Mouse (Mus musculus) lung, embryonic 14.5 days (tissue): ENCODE results near the gene Lingo2. TPM values are rescaled to one million over a fixed set of nuclear protein-coding genes. Genes with fewer than 3 reads are reported as not detected.
A peak's percentile ranks its signal among the peaks of the same experiment; 100 is the strongest.

Experiments used
- ATAC-seq: fragments of 200-750 bp; cut with Nextera tagmentation; 2 replicates; pipeline ENCODE4 v1.8.0; 2017; ENCODE audit warnings: mild to moderate bottlenecking, moderate TSS enrichment, moderate library complexity; ENCODE audit not compliant: insufficient read depth
- DNase-seq: peaks from one replicate; pipeline ENCODE4 v3.0.0-alpha.2; 2015
- H3K27ac ChIP-seq: fragments of 300-500 bp; sonication (generic); 2 replicates; pipeline ENCODE4 v1.5.1; 2014; ENCODE audit warnings: low read depth, mild to moderate bottlenecking, moderate library complexity
- H3K27me3 ChIP-seq: fragments of 300-500 bp; sonication (generic); 2 replicates; pipeline ENCODE4 v1.6.1; 2014; ENCODE audit warnings: low read length, control low read depth; ENCODE audit not compliant: insufficient read depth
- H3K36me3 ChIP-seq: fragments of 300-500 bp; sonication (generic); 2 replicates; pipeline ENCODE4 v1.6.1; 2014; ENCODE audit warnings: control low read depth; ENCODE audit not compliant: insufficient read depth
- H3K4me1 ChIP-seq: fragments of 300-500 bp; sonication (generic); 2 replicates; pipeline ENCODE4 v1.6.1; 2014; ENCODE audit warnings: antibody characterized with exemption, control low read depth; ENCODE audit not compliant: insufficient read depth
- H3K4me2 ChIP-seq: fragments of 300-500 bp; sonication (generic); 2 replicates; pipeline ENCODE4 v1.6.1; 2014; ENCODE audit warnings: mild to moderate bottlenecking
- H3K4me3 ChIP-seq: fragments of 300-500 bp; sonication (generic); 2 replicates; pipeline ENCODE4 v1.5.1; 2014; ENCODE audit warnings: low read depth, low read length
- H3K9ac ChIP-seq: fragments of 300-500 bp; sonication (generic); 2 replicates; pipeline ENCODE4 v1.6.1; 2014
- H3K9me3 ChIP-seq: fragments of 300-500 bp; sonication (generic); 2 replicates; pipeline ENCODE4 v1.6.1; 2016; ENCODE audit warnings: low read depth, low read length, control low read depth
- CTCF ChIP-seq: IDR thresholded peaks from 2 replicates; pipeline ENCODE4 v1.5.1; 2016; ENCODE audit warnings: antibody characterized with exemption, low read depth
- WGBS: fragments of 180-500 bp; shearing (Covaris S2); extraction: QIAGEN DNeasy Blood & Tissue Kit; methylation state at CpG from one replicate; pipeline ENCODE4 v1.1.7; 2014; 5-methylcytosine and 5-hydroxymethylcytosine counted together
- polyA plus RNA-seq: library from polyadenylated mRNA; unstranded; fragments of >200 nt; fragmentation: Nextera tagmentation; extraction: Ambion mirVana; gene quantifications from 2 replicates; pipeline ENCODE4 v1.2.1, GENCODE M21; 2014

The Lingo2 gene
- polyA plus RNA-seq, 1 experiment from 2014 or later, result 0.16 TPM

- no peak for TF ChIP-seq CTCF
- WGBS, result 70% methylated on average over 3 of the region's 3 CpGs
- H3K4me2 ChIP-seq, result no peak overlapping the region
- DNase-seq (no peak), ATAC-seq (no peak)
- H3K4me1 ChIP-seq, result no peaks in the 10 kb centered on the region
- no peaks in the 10 kb centered on the region for H3K36me3 ChIP-seq
- H3K9me3 ChIP-seq, result no peaks in the 10 kb centered on the region
- H3K9ac ChIP-seq, result no peak overlapping the region
- no peaks in the 10 kb centered on the region for H3K27me3 ChIP-seq
- H3K4me3 ChIP-seq, result no peak overlapping the region
- H3K27ac ChIP-seq, result no peak overlapping the region
These were observed 252.7 kb downstream of the Lingo2 start for GRCm38 (mm10) chr4:36698888-36699287.

GRCm38 (mm10) chr4:36696810-36697209 lies 254.7 kb downstream of the Lingo2 start:
- Histone ChIP-seq H3K4me2 (no peak overlapping the region), H3K9me3 (no peaks in the 10 kb centered on the region), H3K36me3 (no peaks in the 10 kb centered on the region), H3K27ac (no peak overlapping the region), H3K27me3 (no peaks in the 10 kb centered on the region), H3K4me1 (no peaks in the 10 kb centered on the region), H3K4me3 (no peak overlapping the region), H3K9ac (no peak overlapping the region)
- whole genome bisulfite sequencing, result 40% methylated on average over 2 of the region's 2 CpGs
- TF ChIP-seq CTCF, result no peak
- peak; percentile 3 for DNase-seq
- no peak for ATAC-seq

DNA sequence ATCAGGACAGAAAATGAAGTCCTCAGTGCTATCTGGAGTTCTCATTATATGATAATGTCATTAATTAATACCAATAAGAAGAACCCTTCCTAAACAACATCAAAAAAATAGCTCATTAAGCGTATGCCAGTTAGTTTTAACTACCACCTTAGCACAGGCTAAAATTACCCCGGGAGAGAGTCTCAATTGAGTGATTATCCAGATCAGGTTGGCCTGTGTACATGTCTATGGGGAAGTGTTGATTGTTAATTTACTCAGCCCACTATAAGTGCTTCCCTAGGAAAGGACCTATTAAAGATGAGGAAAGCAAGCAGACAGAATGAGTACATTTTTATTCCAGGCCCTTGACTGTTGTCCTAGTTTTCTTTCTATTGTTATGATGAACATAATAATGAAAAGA lies 291.6 kb downstream of the Lingo2 start:
- Histone ChIP-seq H3K4me2 (no peak overlapping the region), H3K36me3 (no peaks in the 10 kb centered on the region), H3K9me3 (no peaks in the 10 kb centered on the region), H3K4me3 (no peak overlapping the region), H3K9ac (no peak overlapping the region), H3K27me3 (no peaks in the 10 kb centered on the region), H3K27ac (no peak overlapping the region), H3K4me1 (no peaks in the 10 kb centered on the region)
- 80% methylated on average over 2 of the region's 2 CpGs for WGBS
- ATAC-seq (no peak), DNase-seq (no peak)
- no peak for TF ChIP-seq CTCF

DNA sequence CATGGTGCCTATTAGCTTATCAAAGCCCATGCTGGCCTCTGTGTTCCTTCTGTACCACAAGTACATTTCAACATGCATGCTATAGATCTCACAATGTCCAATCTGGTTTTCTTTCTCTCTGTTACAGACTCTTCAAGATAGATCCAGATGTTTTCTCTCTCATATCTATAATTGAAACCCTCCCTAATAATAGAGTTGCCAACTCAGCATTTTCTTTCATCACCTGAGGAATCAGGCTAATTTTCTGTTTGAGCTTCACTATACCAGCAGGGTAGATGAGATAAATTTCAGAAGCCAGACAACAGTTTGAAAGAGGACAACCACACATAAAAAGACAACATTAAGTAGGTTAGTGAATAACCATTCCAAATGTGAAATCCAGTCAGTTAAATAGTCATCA lies 303.8 kb downstream of the Lingo2 start:
- Histone ChIP-seq H3K4me1 (no peaks in the 10 kb centered on the region), H3K4me3 (no peak overlapping the region), H3K4me2 (no peak overlapping the region), H3K9me3 (no peaks in the 10 kb centered on the region), H3K27ac (no peak overlapping the region), H3K27me3 (no peaks in the 10 kb centered on the region), H3K36me3 (no peaks in the 10 kb centered on the region), H3K9ac (no peak overlapping the region)
- TF ChIP-seq CTCF, result no peak
- DNase-seq (no peak), ATAC-seq (no peak)

GRCm38 (mm10) chr4:36635666-36636065 lies 315.9 kb downstream of the Lingo2 start:
- TF ChIP-seq CTCF, result no peak
- H3K9me3 ChIP-seq, result no peaks in the 10 kb centered on the region
- H3K4me2 ChIP-seq, result no peak overlapping the region
- DNase-seq (no peak), ATAC-seq (no peak)
- no peaks in the 10 kb centered on the region for H3K27me3 ChIP-seq
- 74% methylated on average over 2 of the region's 2 CpGs for WGBS
- H3K4me1 ChIP-seq, result no peaks in the 10 kb centered on the region
- no peak overlapping the region for H3K4me3 ChIP-seq
- no peak overlapping the region for H3K9ac ChIP-seq
- no peaks in the 10 kb centered on the region for H3K36me3 ChIP-seq
- H3K27ac ChIP-seq, result no peak overlapping the region

DNA sequence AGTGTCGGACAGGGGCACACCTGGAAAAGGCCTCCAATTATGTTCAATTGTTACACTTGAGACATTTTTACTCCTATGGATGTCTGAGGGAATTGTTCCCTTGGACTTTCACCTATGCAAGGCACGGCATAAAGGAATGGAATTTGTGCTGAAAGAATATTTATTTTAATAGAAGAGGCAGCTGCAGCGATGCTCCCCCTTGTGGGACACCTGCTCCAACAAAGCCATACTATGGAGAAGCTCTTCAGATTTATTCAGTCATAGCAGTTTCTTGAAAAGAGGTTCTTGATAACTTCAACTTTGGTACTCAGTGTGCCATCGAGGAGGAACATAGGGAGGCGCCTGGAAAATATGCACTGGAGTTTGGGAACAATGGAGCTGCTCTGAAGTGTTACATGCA lies 374.7 kb downstream of the Lingo2 start:
- Histone ChIP-seq H3K4me1 (no peaks in the 10 kb centered on the region), H3K4me3 (no peak overlapping the region), H3K4me2 (no peak overlapping the region), H3K9me3 (no peaks in the 10 kb centered on the region), H3K27ac (no peak overlapping the region), H3K9ac (no peak overlapping the region), H3K27me3 (no peaks in the 10 kb centered on the region), H3K36me3 (no peaks in the 10 kb centered on the region)
- no peak for TF ChIP-seq CTCF
- WGBS, result 65% methylated on average over 5 of the region's 5 CpGs
- DNase-seq, result peak; percentile 1
- no peak for ATAC-seq

GRCm38 (mm10) chr4:36576256-36576655 lies 375.3 kb downstream of the Lingo2 start:
- no peaks in the 10 kb centered on the region for H3K9me3 ChIP-seq
- no peak overlapping the region for H3K4me2 ChIP-seq
- no peak overlapping the region for H3K4me3 ChIP-seq
- H3K27me3 ChIP-seq, result no peaks in the 10 kb centered on the region
- ATAC-seq, result no peak
- H3K27ac ChIP-seq, result no peak overlapping the region
- H3K9ac ChIP-seq, result no peak overlapping the region
- H3K4me1 ChIP-seq, result no peaks in the 10 kb centered on the region
- no peaks in the 10 kb centered on the region for H3K36me3 ChIP-seq
- 82% methylated on average over 3 of the region's 3 CpGs for WGBS
- DNase-seq, result no peak
- no peak for TF ChIP-seq CTCF

- Histone ChIP-seq H3K36me3 (no peaks in the 10 kb centered on the region), H3K27me3 (no peaks in the 10 kb centered on the region), H3K4me3 (no peak overlapping the region), H3K4me2 (no peak overlapping the region), H3K9ac (no peak overlapping the region), H3K4me1 (no peaks in the 10 kb centered on the region), H3K9me3 (no peaks in the 10 kb centered on the region), H3K27ac (no peak overlapping the region)
- no peak for ATAC-seq
- no peak for DNase-seq
- TF ChIP-seq CTCF, result no peak
- WGBS, result 62% methylated on average over 1 of the region's 1 CpGs
These were observed 385.0 kb downstream of the Lingo2 start for GRCm38 (mm10) chr4:36566544-36566943.
